Mouse (Mus musculus) myocyte (in vitro differentiated cells): Measurements from ENCODE around the gene Hpd. TPM values are rescaled to one million over a fixed set of nuclear protein-coding genes. Genes with fewer than 3 reads are reported as not detected.

Experiments used
- H3K27me3 ChIP-seq: one replicate; pipeline ENCODE4 v1.6.1; 2011; ENCODE audit not compliant: control insufficient read depth, insufficient read depth, insufficient read length
- H3K36me3 ChIP-seq: one replicate; pipeline ENCODE4 v1.6.1; 2011; ENCODE audit not compliant: control insufficient read depth, insufficient read depth
- H3K4me2 ChIP-seq: one replicate; pipeline ENCODE4 v1.6.1; 2011; ENCODE audit warnings: low read depth, control low read depth
- H3K4me3 ChIP-seq: one replicate; pipeline ENCODE4 v1.5.1; 2011; ENCODE audit warnings: mild to moderate bottlenecking, control low read depth, moderate library complexity
- H3K79me2 ChIP-seq: one replicate; pipeline ENCODE4 v1.6.1; 2011; ENCODE audit not compliant: control insufficient read depth, insufficient read depth
- H3ac ChIP-seq: one replicate; pipeline ENCODE4 v1.6.1; 2011; ENCODE audit not compliant: control insufficient read depth, insufficient read length
- CEBPB ChIP-seq: IDR thresholded peaks from 2 replicates; pipeline ENCODE4 v1.6.1; 2011; ENCODE audit warnings: mild to moderate bottlenecking, moderate library complexity; ENCODE audit not compliant: poor library complexity, insufficient read depth, severe bottlenecking
- E2F4 ChIP-seq: IDR thresholded peaks from one replicate; pipeline ENCODE4 v1.6.1; 2011; ENCODE audit warnings: mild to moderate bottlenecking, control low read depth, moderate library complexity; ENCODE audit not compliant: insufficient read depth
- MAX ChIP-seq: IDR thresholded peaks from one replicate; pipeline ENCODE4 v1.6.1; 2011; ENCODE audit warnings: low read depth, mild to moderate bottlenecking, control low read depth
- MYOD1 ChIP-seq, 3 experiments: IDR thresholded peaks; one replicate each; pipeline ENCODE4 v1.6.1; 2011; ENCODE audit warnings: control low read depth in 2 of 3, low read depth in 2 of 3, mild to moderate bottlenecking in 2 of 3, moderate library complexity in 1 of 3; ENCODE audit not compliant: insufficient read length in 2 of 3, control insufficient read depth in 1 of 3
- MYOG ChIP-seq, 3 experiments: IDR thresholded peaks; one replicate each; pipeline ENCODE4 v1.6.1; 2011; ENCODE audit warnings: control low read depth in 2 of 3, low read depth in 2 of 3, mild to moderate bottlenecking in 2 of 3; ENCODE audit not compliant: insufficient read length in 2 of 3, control insufficient read depth in 1 of 3, insufficient read depth in 1 of 3
- POLR2A ChIP-seq: IDR thresholded peaks from one replicate; pipeline ENCODE4 v1.6.1; 2011; ENCODE audit warnings: low read depth, mild to moderate bottlenecking, control low read depth, moderate library complexity; ENCODE audit not compliant: insufficient read length
- POLR2AphosphoS2 ChIP-seq: IDR thresholded peaks from one replicate; pipeline ENCODE4 v1.6.1; 2011; ENCODE audit warnings: low read depth, control low read depth; ENCODE audit not compliant: insufficient read length
- REST ChIP-seq: IDR thresholded peaks from one replicate; pipeline ENCODE4 v1.6.1; 2011; ENCODE audit warnings: mild to moderate bottlenecking, control low read depth, moderate library complexity; ENCODE audit not compliant: insufficient read depth, insufficient read length
- SRF ChIP-seq: IDR thresholded peaks from one replicate; pipeline ENCODE4 v1.6.1; 2011; ENCODE audit warnings: low read depth; ENCODE audit not compliant: control insufficient read depth, insufficient read length
- TCF12 ChIP-seq: IDR thresholded peaks from one replicate; pipeline ENCODE4 v1.6.1; 2011; ENCODE audit warnings: mild to moderate bottlenecking, control low read depth; ENCODE audit not compliant: poor library complexity, insufficient read depth, severe bottlenecking
- TCF3 ChIP-seq: IDR thresholded peaks from one replicate; pipeline ENCODE4 v1.6.1; 2011; ENCODE audit warnings: low read depth, control low read depth; ENCODE audit not compliant: insufficient read length
- USF1 ChIP-seq: IDR thresholded peaks from one replicate; pipeline ENCODE4 v1.6.1; 2011; ENCODE audit warnings: low read depth, mild to moderate bottlenecking, control low read depth, moderate library complexity
- polyA plus RNA-seq: library from polyadenylated mRNA; unstranded; fragments of >200 nt; fragmentation: generic; extraction: Trizol; gene quantifications from one replicate; pipeline ENCODE4 v1.2.1, GENCODE M21; 2012; ENCODE audit warnings: missing spikeins

Gene Hpd
- polyA plus RNA-seq, 1 experiment: not detected

- Histone ChIP-seq H3K27me3 (no peaks in the 10 kb centered on the region), H3K79me2 (no peaks in the 10 kb centered on the region), H3K4me3 (peak within 1 kb of the TSS; percentile 75), H3ac (no peak within 1 kb of the TSS), H3K4me2 (peak within 1 kb of the TSS; percentile 98), H3K36me3 (no peaks in the 10 kb centered on the region)
- TF ChIP-seq POLR2AphosphoS2 (peak; percentile 82), CEBPB (no peak), USF1 (no peak), SRF (no peak), E2F4 (no peak), POLR2A (peak; percentile 54), MYOD1 (IDR thresholded peaks at IDR 0.05; ENCODE audit: control insufficient read depth in 1 of 3, insufficient read length in 2 of 3, low read depth in 2 of 3) (peak in 2 of 3 experiments; percentile 0 to 56), MYOG (IDR thresholded peaks at IDR 0.05; ENCODE audit: control insufficient read depth in 1 of 3, insufficient read depth in 1 of 3, insufficient read length in 2 of 3, low read depth in 2 of 3) (peak in 1 of 3 experiments; percentile 56)
These were observed 50.0 kb downstream of the Hpd start, which contains the start of gene Rhof for GRCm38 (mm10) chr5:123132308-123133071. Rhof (minus strand) TSS chr5:123132692.

GRCm38 (mm10) chr5:123130814-123131148 is 51.7 kb downstream of the Hpd start:
- Histone ChIP-seq H3K79me2 (no peaks in the 10 kb centered on the region), H3K27me3 (no peaks in the 10 kb centered on the region), H3K4me3 (no peak overlapping the region), H3K36me3 (no peaks in the 10 kb centered on the region), H3ac (no peak overlapping the region), H3K4me2 (no peak overlapping the region)
- TF ChIP-seq USF1 (no peak), E2F4 (no peak), REST (no peak), MAX (no peak), MYOG (IDR thresholded peaks at IDR 0.05; ENCODE audit: control insufficient read depth in 1 of 3, insufficient read depth in 1 of 3, insufficient read length in 2 of 3, low read depth in 2 of 3) (no peak), TCF3 (no peak), CEBPB (no peak), POLR2A (no peak), TCF12 (no peak), POLR2AphosphoS2 (no peak), SRF (no peak), MYOD1 (IDR thresholded peaks at IDR 0.05; ENCODE audit: control insufficient read depth in 1 of 3, insufficient read length in 2 of 3, low read depth in 2 of 3) (no peak)

- H3K4me3 ChIP-seq: no peak overlapping the region
- TF ChIP-seq POLR2A (no peak), REST (no peak), SRF (no peak), E2F4 (no peak), TCF3 (no peak), USF1 (no peak), MYOG (IDR thresholded peaks at IDR 0.05; ENCODE audit: control insufficient read depth in 1 of 3, insufficient read depth in 1 of 3, insufficient read length in 2 of 3, low read depth in 2 of 3) (no peak)
- no peaks in the 10 kb centered on the region for H3K27me3 ChIP-seq
- no peak overlapping the region for H3K4me2 ChIP-seq
- no peak overlapping the region for H3ac ChIP-seq
- no peaks in the 10 kb centered on the region for H3K36me3 ChIP-seq
- no peaks in the 10 kb centered on the region for H3K79me2 ChIP-seq
These were observed 52.3 kb downstream of the Hpd start for GRCm38 (mm10) chr5:123130030-123130813.

GRCm38 (mm10) chr5:123129170-123129757 is 53.3 kb downstream of the Hpd start:
- no peaks in the 10 kb centered on the region for H3K27me3 ChIP-seq
- H3K79me2 ChIP-seq: no peaks in the 10 kb centered on the region
- no peak overlapping the region for H3ac ChIP-seq
- H3K4me2 ChIP-seq: no peak overlapping the region
- H3K4me3 ChIP-seq: no peak overlapping the region
- no peak for TF ChIP-seq TCF3
- TF ChIP-seq REST: no peak
- TF ChIP-seq USF1: no peak
- TF ChIP-seq TCF12: no peak
- TF ChIP-seq E2F4: no peak
- TF ChIP-seq POLR2A: no peak
- no peak for TF ChIP-seq SRF
- no peak for TF ChIP-seq CEBPB
- no peak for TF ChIP-seq POLR2AphosphoS2
- no peak for TF ChIP-seq MYOD1 (IDR thresholded peaks at IDR 0.05; ENCODE audit: control insufficient read depth in 1 of 3, insufficient read length in 2 of 3, low read depth in 2 of 3)
- TF ChIP-seq MYOG (IDR thresholded peaks at IDR 0.05; ENCODE audit: control insufficient read depth in 1 of 3, insufficient read depth in 1 of 3, insufficient read length in 2 of 3, low read depth in 2 of 3): no peak
- H3K36me3 ChIP-seq: no peaks in the 10 kb centered on the region
